Mouse (Mus musculus) c-Kit-negative CD71-positive TER-119-positive erythroid progenitor cells, embryonic 14.5 days (primary cell): ENCODE measurements around the gene Lrrc8b.

Source experiments
- DNase-seq: peaks from one replicate; pipeline ENCODE4 v3.0.0-alpha.2; 2013; ENCODE audit warnings: low read depth, low spot score

The Lrrc8b gene

DNA sequence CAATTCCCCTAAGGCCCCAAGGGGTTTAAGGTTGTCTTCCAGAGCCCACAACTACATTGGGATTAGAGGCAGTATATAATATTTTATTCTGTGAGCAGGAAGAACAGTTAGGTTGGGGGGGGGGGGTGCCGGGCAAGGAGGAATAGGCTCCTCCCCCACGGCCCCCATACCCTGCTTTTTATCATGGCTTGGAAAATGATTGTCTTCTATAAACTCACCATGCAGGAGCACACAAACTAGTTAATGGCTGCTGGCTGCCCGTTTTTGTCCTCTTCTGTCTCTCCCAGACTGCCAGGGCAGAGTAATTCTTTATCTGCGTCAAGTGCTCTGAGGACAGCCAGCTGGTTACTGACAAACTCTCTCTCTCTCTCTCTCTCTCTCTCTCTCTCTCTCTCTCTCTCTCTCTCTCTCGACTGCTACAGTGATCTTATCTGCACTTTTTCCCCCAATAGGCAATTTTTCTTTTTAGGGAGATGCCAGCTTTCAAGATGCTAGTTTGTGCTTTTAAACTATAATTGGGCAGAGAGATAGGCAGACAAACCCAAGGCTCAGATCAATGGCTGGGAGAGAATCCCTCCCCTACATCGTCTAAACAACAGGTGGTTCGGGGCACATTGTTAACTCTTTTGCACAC is 102.5 kb downstream of the Lrrc8b start:
- DNase-seq: no peak

DNA sequence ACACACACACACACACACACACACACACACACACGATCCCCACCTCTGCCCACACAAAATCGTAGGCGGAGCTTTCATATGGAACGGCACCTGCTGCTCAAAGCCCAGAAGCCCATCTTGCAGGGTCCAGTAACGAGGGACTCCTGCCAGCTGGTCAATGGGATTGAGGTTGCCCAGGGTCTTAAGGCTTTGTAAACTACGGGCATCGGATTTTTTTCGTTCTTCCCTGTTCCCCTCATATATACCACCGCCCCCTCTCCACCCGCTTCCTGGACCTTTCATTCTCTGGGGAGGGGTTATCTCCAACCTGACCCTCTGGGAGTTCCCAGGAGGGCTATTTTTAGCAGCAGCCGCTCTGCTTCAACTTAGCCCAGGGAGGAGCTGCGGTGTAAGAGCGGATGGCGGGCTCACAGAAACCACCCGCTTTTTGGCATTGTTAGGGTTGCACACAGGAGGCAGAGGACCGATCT is 103.1 kb downstream of the Lrrc8b start:
- DNase-seq: no peak

DNA sequence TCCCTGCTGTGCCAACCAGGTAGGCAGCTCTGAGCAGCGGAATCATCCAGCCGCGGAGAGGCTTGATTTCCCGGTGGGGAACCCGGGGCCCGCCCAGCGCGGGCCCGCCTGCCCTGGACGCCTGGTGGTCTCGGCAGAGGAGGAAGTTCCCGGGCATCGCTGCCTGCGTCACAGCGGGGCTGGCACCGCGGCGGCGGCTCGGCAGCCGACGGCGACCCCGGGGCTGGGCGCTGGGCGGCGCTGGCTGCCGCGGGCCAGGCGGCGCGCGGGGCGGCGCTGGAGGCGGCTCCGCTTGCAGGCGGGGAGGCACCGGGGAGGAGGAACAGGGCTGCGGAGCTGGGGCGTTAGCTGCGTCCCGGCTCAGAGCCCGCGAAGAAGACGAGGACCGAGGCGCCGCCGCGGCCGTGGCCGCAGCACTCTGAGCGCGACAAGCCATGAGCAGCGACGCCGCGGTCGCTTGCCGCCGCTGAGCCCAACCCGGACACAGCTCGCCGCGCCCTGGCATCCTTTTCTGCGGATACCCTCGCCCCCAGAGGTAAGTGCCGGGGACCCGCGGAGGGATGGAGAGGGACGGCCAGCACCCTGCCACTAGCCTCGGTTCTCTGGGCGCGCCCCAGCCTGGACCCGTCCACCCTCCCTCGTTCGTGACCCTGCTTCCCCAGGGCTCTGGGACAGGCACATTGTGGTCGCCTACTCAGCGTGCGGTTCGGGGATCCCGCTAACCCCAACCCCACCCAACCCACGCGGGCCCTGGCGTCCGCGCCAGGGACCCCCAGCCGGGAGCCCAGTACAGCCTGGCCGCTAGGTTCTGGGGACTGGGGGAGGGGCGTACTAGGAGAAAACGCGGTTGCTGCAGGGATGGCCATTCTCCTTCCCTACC is 103.8 kb downstream of the Lrrc8b start, which contains the start of gene Lrrc8c:
TSS of gene Lrrc8c (plus strand) at position 293 of the 880 bp plus-strand sequence.
- DNase-seq: peak; percentile 71

DNA sequence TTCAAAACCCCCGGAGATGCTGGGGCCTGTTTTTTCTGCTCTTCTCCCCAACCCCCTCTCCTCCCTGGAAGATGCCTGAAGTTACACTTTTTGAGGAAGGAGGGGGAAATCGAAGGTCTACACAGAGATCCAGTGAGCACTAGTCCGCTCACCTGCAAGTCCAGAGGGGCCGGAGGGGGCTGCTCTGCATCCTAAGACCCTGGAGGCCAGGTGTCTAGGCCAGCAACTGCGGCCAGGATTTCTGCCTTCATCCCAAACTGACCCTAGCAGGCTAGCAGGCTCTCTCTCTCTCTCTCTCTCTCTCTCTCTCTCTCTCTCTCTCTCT is 104.4 kb downstream of the Lrrc8b start:
- no peak for DNase-seq

DNA sequence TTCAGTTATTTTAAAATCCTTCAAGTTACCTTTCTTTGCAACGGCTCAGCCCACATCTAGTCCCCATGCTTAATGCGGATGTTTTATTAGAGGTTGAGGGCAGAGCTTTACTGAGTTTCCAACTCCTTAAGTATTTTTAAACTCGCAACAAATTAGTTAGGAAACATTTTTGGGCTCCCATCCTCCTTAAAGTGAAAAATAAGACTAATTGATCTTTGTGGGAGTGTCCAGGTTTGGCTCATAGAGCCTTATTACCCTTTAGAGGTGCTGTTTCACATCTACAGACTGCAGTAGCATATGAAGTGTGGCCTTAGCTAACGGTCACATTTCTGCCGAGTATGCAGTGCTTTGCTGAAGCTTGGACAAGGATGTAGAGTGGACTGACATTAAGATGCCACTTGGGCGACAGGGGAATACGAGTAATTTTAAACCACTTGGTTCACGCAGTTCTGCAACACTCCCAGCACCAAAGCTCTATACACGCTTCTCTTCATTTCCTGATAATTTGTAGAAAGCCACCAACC is 104.9 kb downstream of the Lrrc8b start:
- DNase-seq: no peak

DNA sequence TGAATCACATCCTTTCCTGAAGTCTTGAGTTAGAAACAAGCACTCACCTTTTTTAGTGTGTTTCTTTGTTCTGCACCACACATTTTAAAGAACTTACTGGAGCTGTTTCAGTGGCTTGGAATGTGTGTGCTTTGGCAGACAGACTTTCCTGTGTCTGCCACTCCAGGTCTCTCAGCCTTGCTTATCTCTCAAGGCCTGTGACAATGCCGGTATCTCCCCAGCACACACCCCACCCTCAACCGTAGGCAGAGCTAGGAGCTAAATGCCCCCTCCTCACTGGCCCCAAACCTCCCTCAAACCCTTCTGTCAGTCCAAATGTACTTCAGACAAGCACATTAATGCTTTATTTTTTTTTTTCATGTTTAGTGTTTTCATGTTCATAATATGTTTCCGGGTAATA is 107.9 kb downstream of the Lrrc8b start:
- no peak for DNase-seq

DNA sequence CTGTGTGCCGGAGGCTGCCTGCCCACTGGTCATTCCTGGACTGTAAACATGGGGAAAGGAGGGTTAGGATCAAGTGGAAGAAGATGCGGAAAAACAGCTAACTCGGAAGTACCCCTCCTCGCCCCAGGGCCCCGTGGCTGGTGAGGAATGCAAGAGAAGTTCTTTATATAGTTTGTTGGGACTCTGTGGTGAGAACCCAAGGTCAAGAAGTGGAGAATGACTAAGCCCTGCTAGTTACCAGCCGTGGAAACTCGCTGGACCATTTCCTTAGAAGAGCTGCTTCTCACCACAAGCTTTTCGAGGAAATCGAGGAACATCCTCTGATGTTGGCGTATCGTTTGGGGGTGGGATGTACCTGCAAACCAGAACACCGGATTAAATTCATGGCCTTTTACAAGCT is 109.4 kb downstream of the Lrrc8b start:
- DNase-seq: no peak

DNA sequence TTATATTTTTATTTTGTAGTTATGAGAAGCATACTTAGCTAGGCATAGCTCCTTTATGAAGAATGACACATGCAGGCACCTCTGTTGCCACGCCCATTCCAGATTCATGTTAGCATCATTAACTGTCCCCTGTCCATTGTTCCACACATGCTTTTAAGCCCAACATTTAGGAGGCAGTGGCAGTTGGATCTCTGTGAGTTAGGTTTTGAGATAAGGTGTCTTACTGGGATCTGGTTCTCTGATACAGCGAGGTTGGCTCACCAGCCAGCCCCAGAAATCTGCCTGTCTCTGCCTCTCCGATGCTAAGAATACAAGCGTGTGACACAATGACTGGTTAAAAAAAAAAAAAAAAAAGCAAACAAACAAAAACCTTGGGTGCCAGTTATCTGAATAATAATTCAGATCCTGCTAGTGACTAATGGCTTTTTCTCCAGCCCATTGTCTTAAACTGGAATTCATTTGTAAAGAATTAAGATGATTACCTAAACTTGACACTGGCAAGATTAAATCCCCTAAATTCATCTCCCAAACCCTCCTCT is 110.6 kb downstream of the Lrrc8b start:
- no peak for DNase-seq

DNA sequence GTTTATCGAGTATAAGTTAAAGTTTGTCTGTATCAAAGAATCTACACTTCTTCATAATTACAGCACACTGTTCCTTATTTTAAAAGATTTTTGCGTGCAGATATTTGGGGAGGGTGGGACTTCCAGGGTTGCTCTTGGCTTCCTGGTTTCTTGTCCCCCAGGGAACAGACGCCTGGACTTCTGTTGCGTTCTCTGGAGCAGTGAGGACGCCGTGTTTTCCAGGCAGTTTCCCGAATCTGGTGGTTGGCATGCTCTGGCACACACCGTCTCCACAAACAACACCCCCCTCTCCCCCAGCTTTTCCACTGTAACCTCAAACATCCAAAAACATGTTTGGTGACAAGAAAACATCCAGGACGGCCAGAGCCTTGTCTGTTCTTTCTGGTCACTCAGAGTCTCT is 111.2 kb downstream of the Lrrc8b start:
- no peak for DNase-seq

DNA sequence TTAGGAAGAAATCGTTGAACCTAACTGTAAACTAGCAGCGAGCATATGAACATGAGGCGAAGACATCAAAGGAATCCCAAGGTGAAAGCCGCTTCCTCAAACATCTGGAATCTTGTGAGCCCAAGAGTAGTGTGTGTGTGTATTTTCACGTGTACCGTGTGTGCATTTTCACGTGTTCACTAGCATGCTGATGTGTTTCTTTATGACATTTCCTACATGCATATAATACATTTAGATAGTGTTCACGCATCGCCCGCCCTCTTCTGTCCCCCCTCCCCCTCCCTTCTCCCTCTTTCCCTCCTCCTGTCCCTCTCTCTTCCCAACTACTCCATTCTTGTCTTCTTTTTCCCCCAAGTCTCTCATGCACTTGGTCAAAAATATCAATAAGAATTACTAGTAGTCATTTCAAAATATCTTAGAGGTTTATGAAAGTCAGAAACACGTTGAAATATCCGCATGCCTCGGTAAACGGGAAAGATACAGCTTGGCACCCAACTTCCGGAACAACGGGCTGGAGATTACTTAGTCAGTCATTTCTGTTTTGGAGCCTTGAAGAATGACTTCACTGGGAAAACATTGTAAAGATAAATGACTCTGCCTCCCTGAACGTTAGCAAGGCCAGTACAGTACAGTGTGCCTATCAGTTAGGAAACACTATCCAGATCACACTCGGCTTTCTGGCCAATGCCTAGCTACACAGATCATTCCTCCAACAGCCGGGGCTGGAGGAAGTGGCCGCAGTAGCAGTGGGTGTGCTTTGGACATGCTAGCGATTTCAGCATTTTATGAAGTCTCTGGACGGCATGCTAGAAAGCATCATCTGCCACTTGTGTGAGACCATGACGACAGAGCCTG is 112.1 kb downstream of the Lrrc8b start:
- no peak for DNase-seq

DNA sequence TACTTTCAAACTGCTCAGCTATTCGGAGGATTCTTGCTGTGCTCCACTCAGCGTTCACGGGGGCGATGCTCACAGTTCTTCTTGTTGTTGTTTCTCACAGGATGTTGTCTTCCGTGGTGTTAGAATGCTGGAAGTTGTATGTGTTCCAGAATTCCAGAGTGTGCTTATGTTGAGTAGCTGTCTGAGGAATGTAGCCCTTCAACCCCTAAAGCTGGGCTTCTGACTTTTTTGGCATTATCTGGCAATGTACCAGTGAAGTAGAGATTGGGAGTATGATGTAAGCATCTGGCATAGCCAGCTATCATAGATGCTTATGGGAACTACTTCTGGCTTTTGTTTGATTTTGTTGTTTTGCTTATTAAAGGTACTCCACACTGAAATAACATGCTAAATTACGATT is 115.0 kb downstream of the Lrrc8b start:
- DNase-seq: no peak

DNA sequence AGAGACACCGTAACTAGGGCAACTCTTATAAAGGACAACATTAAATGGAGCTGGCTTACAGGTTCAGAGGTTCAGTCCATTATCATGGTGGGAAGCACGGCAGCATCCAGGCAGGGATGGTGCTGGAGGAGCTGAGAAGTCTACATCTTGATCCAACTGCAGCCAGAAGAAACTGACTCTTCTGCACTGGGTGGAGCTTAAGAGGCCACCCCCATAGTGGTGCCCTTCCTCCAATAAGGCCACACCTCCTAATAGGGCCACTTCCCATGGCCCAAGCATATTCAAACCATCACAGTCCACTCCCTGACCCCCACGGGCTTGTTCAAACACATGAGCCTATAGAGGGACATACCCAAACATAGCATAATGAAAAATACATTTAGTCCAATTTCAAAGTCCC is 119.6 kb downstream of the Lrrc8b start:
- no peak for DNase-seq

DNA sequence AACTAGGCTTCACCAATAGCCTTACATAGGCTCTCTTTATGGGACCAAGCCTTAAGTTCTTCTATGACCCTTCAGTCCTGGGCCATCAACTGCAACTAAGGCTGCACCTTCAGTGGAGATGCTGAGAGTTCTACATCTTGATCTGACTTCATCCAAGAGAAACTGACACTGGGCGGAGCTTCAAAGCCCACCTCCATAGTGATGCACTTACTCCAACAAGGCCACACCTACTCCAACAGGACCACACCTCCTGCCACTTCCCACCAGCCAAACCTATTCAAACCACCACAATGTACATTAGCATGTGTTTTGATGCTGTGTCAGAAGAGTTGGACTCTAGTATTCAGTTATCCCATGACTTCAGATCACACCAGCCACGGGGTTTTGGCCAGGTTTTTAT is 120.6 kb downstream of the Lrrc8b start:
- DNase-seq: no peak

DNA sequence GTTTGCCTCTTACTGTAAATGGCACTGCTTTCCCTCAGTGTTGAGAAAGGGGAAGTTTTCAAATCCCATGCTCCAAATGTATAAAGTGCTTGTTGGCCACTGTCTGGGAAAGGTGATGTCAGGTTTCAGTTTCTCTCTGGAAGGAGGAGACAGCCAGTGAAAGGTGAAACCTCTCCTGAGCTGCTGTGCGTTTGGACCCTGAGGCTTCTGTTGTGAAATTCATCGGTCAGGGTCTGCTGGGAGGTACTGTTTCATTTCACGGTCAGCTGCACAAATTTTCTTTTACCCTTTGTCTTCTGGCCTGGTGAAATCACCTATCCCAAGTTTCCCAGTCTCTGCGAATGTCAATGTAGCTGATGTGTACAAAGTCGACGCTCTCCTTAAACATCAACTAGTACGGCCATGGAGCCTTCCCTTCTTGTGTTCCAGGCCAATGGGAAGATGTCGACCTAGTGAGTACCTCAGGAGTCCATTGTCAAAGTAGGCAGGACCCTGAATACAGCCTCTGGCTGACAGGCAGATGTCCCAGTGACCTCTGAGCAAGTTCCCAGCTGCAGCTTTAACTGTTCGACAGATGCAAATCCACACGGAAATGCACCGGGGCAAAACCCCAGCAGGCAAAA is 121.6 kb downstream of the Lrrc8b start:
- DNase-seq: no peak
